8 mouse cellular contexts compared by ENCODE assay signal in the genomic region with DNA sequence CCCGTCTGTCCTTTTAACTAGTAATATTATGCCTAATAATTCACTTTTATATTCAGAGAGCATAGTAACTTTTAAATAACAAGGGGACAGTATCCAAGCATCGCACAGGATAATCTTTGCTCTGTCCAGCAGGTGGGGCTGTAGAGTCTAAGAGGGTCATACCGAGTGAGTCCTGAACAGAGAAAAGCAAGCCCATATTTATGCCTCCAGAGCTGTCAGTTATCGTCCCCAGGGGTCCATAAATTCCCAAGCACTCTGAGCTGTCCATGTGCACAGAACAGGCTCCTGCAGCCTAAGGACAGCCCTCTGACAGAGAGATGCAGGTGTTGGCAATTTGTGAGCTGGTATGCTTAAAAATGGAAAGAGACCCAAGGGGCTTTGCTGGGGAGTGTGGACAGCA.
DNase-seq lines count a peak whose midpoint lies in the region; ATAC-seq and TF ChIP-seq lines count a peak whose summit lies in the region.

No protein-coding gene starts in this region.

- peak in 1 of 2 experiments; percentile 4 for DNase-seq in heart, adult 2 months
- DNase-seq in heart, postnatal 36 days, result no peak
- DNase-seq in B cell, adult 2 months, result peak; percentile 33 to 37
- DNase-seq in lung, adult 2 months, result peak; percentile 9
- no peak for DNase-seq in layer of hippocampus, adult 8-10 months (ENCODE audit: low spot score in 2 of 2)

- no peak for ATAC-seq in erythroid progenitor cell, adult 5-6 weeks (replicated peaks; ENCODE audit: low FRiP score, poor library complexity, severe bottlenecking)
- ATAC-seq in erythroblast, adult 5-6 weeks (replicated peaks; ENCODE audit: low FRiP score, poor library complexity, severe bottlenecking), result no peak

- TF ChIP-seq POLR2A in heart, adult 2 months (IDR thresholded peaks at IDR 0.05; ENCODE audit: insufficient read depth, low read depth, low read length), result no peak
- TF ChIP-seq POLR2A in bone marrow macrophage, adult 2 months (IDR thresholded peaks at IDR 0.05; ENCODE audit: borderline replicate concordance, low read depth, low read length), result no peak
- no peak for TF ChIP-seq POLR2A in lung, adult 2 months (IDR thresholded peaks at IDR 0.05; ENCODE audit: borderline replicate concordance, extremely low read depth, low read depth, low read length)

- peak; percentile 66 for TF ChIP-seq CTCF in heart, adult 2 months (IDR thresholded peaks at IDR 0.05)
- TF ChIP-seq CTCF in bone marrow macrophage, adult 2 months (IDR thresholded peaks at IDR 0.05; ENCODE audit: low read depth, low read length), result 0 out of 2 replicates have a peak, but pooled peaks have one; percentile 16
- TF ChIP-seq CTCF in lung, adult 2 months (IDR thresholded peaks at IDR 0.05; ENCODE audit: insufficient read depth, low read length), result no peak

- 64% methylated on average over 4 of the region's 4 CpGs for WGBS in heart, adult 2 months
- 62% methylated on average over 4 of the region's 4 CpGs for WGBS in lung, adult 2 months

- intact Hi-C loops in heart, adult 2 months (cut with DNase I), result no loop called here
- intact Hi-C loops in heart, postnatal 36 days (cut with DNase I), result no loop called here

- H3K4me1 ChIP-seq in heart, adult 2 months (ENCODE audit: control insufficient read depth, insufficient read depth, low read length), result no peaks in the 10 kb centered on the region
- no peaks in the 10 kb centered on the region for H3K4me1 ChIP-seq in bone marrow macrophage, adult 2 months (ENCODE audit: control insufficient read depth, insufficient read depth, low read length)
- no peaks in the 10 kb centered on the region for H3K4me1 ChIP-seq in lung, adult 2 months (ENCODE audit: control insufficient read depth, insufficient read depth, low read length)

- H3K4me3 ChIP-seq in heart, adult 2 months, result no peak overlapping the region
- no peak overlapping the region for H3K4me3 ChIP-seq in bone marrow macrophage, adult 2 months (ENCODE audit: insufficient read depth, low read length)
- H3K4me3 ChIP-seq in lung, adult 2 months (replicated peaks; ENCODE audit: extremely low read depth, low read depth, low read length), result no peak overlapping the region

- H3K36me3 ChIP-seq in heart, adult 2 months (ENCODE audit: control insufficient read depth, insufficient read depth, low read length), result no peaks in the 10 kb centered on the region

- H3K9ac ChIP-seq in heart, adult 2 months (ENCODE audit: low read depth, low read length), result no peak overlapping the region

- no peaks in the 10 kb centered on the region for H3K79me2 ChIP-seq in heart, adult 2 months (replicated peaks; ENCODE audit: control insufficient read depth, insufficient read depth, low read length)

- no peak for TF ChIP-seq EP300 in heart, adult 2 months (IDR thresholded peaks at IDR 0.05; ENCODE audit: insufficient read depth, low read depth, low read length)

- no peak overlapping the region for H3K27ac ChIP-seq in heart, adult 2 months
- H3K27ac ChIP-seq in bone marrow macrophage, adult 2 months (ENCODE audit: insufficient read depth, low read depth, low read length), result no peak overlapping the region

- no peaks in the 10 kb centered on the region for H3K27me3 ChIP-seq in heart, adult 2 months (ENCODE audit: control insufficient read depth, insufficient read depth, low read length)

Comparison
In these comparisons a context has a peak if more than half of its experiments do, and no peak if none do; other contexts are left out.
1. DNase-seq: peak in B cell, adult 2 months (2 of 2) and lung, adult 2 months (single experiment); none in heart, postnatal 36 days (0 of 2) and layer of hippocampus, adult 8-10 months (0 of 2).